26 mouse cellular contexts compared by ENCODE assay signal in genomic region chr12:118094946-118095345, GRCm38 (mm10).
"Had no signal": no experiment of that assay in that cellular context is flagged by ENCODE, and none has a peak within 500 bp of the region (broad histone marks: within the 10 kb centered on the region; RNA-seq: fewer than 3 reads in every experiment).

No protein-coding gene starts in this region.

- H3K4me3 ChIP-seq: gastrocnemius, adult 2 months; heart, embryonic 10.5 days; heart, embryonic 12.5 days; hindbrain, embryonic 10.5 days; hindbrain, embryonic 12.5 days; intestine, embryonic 15.5 days; layer of hippocampus, adult 2 months; left cerebral cortex, adult 2 months; limb, embryonic 13.5 days; liver, embryonic 13.5 days had no signal

- H3K27ac ChIP-seq: gastrocnemius, adult 2 months; heart, embryonic 10.5 days; hindbrain, embryonic 10.5 days; hindbrain, embryonic 12.5 days; hindbrain, embryonic 14.5 days; intestine, embryonic 15.5 days; layer of hippocampus, adult 2 months; left cerebral cortex, adult 2 months; limb, embryonic 13.5 days; liver, embryonic 13.5 days had no signal

- DNase-seq: gastrocnemius, adult 2 months; gastrocnemius, postnatal 10 days; gastrocnemius, postnatal 25 days; heart, adult 18-20 months; heart, postnatal 10 days; heart, postnatal 4 days; kidney, adult 18-20 months; kidney, adult 8-10 months; kidney, postnatal 10 days; kidney, postnatal 25 days; kidney, postnatal 4 days; liver; liver, embryonic 13.5 days had no signal

- H3K4me2 ChIP-seq: heart, embryonic 12.5 days; hindbrain, embryonic 12.5 days; hindbrain, embryonic 14.5 days; intestine, embryonic 15.5 days; limb, embryonic 13.5 days; liver, embryonic 11.5 days; liver, embryonic 13.5 days had no signal

- ATAC-seq: hindbrain, embryonic 16.5 days; inflammation-experienced regulatory T-cells, adult 6 months; intestine, embryonic 15.5 days; intestine, postnatal 0 days had no signal

- H3K9ac ChIP-seq: heart, embryonic 12.5 days; hindbrain, embryonic 12.5 days; hindbrain, embryonic 14.5 days; intestine, embryonic 15.5 days; limb, embryonic 13.5 days; liver, embryonic 13.5 days had no signal

- H3K9me3 ChIP-seq: heart, embryonic 10.5 days; heart, embryonic 12.5 days; hindbrain, embryonic 10.5 days; hindbrain, embryonic 12.5 days; intestine, embryonic 15.5 days; limb, embryonic 13.5 days; liver, embryonic 13.5 days had no signal

- H3K4me1 ChIP-seq: heart, embryonic 10.5 days; heart, embryonic 12.5 days; hindbrain, embryonic 12.5 days; intestine, embryonic 15.5 days; limb, embryonic 13.5 days; liver, embryonic 13.5 days had no signal

- H3K27me3 ChIP-seq: heart, embryonic 12.5 days; intestine, embryonic 15.5 days; limb, embryonic 13.5 days; liver, embryonic 13.5 days had no signal

- H3K36me3 ChIP-seq: heart, embryonic 10.5 days; heart, embryonic 12.5 days; hindbrain, embryonic 10.5 days; hindbrain, embryonic 12.5 days; intestine, embryonic 15.5 days; limb, embryonic 13.5 days; liver, embryonic 13.5 days had no signal
